Mouse (Mus musculus) MEL (cell line): ENCODE results near the gene Prcd. TPM values are rescaled to one million over a fixed set of nuclear protein-coding genes. Genes with fewer than 3 reads are reported as not detected.

ENCODE experiments used
- DNase-seq: peaks from one replicate; pipeline ENCODE4 v3.0.0; 2011; ENCODE audit warnings: low read depth, low spot score
- H3K27ac ChIP-seq: 2 replicates; pipeline ENCODE4 v1.5.1; 2012; ENCODE audit warnings: low read depth, mild to moderate bottlenecking, control low read depth, low read length, moderate library complexity; ENCODE audit not compliant: control insufficient read depth
- H3K27me3 ChIP-seq, 2 experiments: fragments of 150-350 bp in 1 of 2; sonication (generic) in 1 of 2; 2 replicates each; pipeline ENCODE4 v1.6.1; 2012; ENCODE audit warnings: low read length in 2 of 2, mild to moderate bottlenecking in 2 of 2, improper control_type of control experiment in 1 of 2, moderate library complexity in 1 of 2; ENCODE audit not compliant: insufficient read depth in 2 of 2, control insufficient read depth in 1 of 2
- H3K36me3 ChIP-seq, 2 experiments: 2 replicates each; pipeline ENCODE4 v1.6.1; 2012 to 2014; ENCODE audit warnings: low read length in 2 of 2, improper control_type of control experiment in 1 of 2, inconsistent platforms in 1 of 2, mild to moderate bottlenecking in 1 of 2; ENCODE audit not compliant: insufficient read depth in 2 of 2, control insufficient read depth in 1 of 2
- H3K4me1 ChIP-seq, 2 experiments: fragments of 150-350 bp in 1 of 2; sonication (generic) in 1 of 2; 2 replicates each; pipeline ENCODE4 v1.6.1; 2012; ENCODE audit warnings: low read length in 2 of 2, improper control_type of control experiment in 1 of 2, mild to moderate bottlenecking in 1 of 2; ENCODE audit not compliant: insufficient read depth in 2 of 2, control insufficient read depth in 1 of 2
- H3K4me3 ChIP-seq, 2 experiments: fragments of 150-350 bp in 1 of 2; sonication (generic) in 1 of 2; 2 replicates each; pipeline ENCODE4 v1.5.1; 2012; ENCODE audit warnings: low read depth in 2 of 2, low read length in 2 of 2, mild to moderate bottlenecking in 2 of 2, moderate library complexity in 2 of 2, control low read depth in 1 of 2, improper control_type of control experiment in 1 of 2; ENCODE audit not compliant: control insufficient read depth in 1 of 2, insufficient read depth in 1 of 2
- H3K79me2 ChIP-seq: 2 replicates; pipeline ENCODE4 v1.6.1; 2012; ENCODE audit warnings: mild to moderate bottlenecking, low read length, moderate library complexity; ENCODE audit not compliant: control insufficient read depth, poor library complexity, insufficient read depth
- H3K9ac ChIP-seq: 2 replicates; pipeline ENCODE4 v1.6.1; 2012; ENCODE audit warnings: low read depth, mild to moderate bottlenecking, control low read depth, low read length, moderate library complexity; ENCODE audit not compliant: control insufficient read depth, poor library complexity, severe bottlenecking
- H3K9me3 ChIP-seq: fragments of 150-350 bp; sonication (generic); replicated peaks from 2 replicates; pipeline ENCODE4 v1.6.1; 2012; ENCODE audit warnings: mild to moderate bottlenecking, low read length, improper control_type of control experiment, moderate library complexity; ENCODE audit not compliant: insufficient read depth
- CHD1 ChIP-seq: IDR thresholded peaks from 2 replicates; pipeline ENCODE4 v1.6.1; 2012; ENCODE audit warnings: low read depth, mild to moderate bottlenecking, inconsistent platforms, low read length, improper control_type of control experiment
- CTCF ChIP-seq, 3 experiments: IDR thresholded peaks in 2 of 3; conservative IDR thresholded peaks in 1 of 3; 2 replicates each; pipeline ENCODE4 v1.5.1; 2011 to 2012; ENCODE audit warnings: low read length in 3 of 3, low read depth in 2 of 3, mild to moderate bottlenecking in 2 of 3, improper control_type of control experiment in 1 of 3, inconsistent platforms in 1 of 3, mixed read lengths in 1 of 3, moderate library complexity in 1 of 3; ENCODE audit not compliant: control insufficient read depth in 1 of 3, insufficient read depth in 1 of 3, poor library complexity in 1 of 3, severe bottlenecking in 1 of 3
- ETS1 ChIP-seq: IDR thresholded peaks from 2 replicates; pipeline ENCODE4 v1.6.1; 2012; ENCODE audit warnings: low read depth, mild to moderate bottlenecking, inconsistent platforms, low read length, improper control_type of control experiment, moderate library complexity
- GABPA ChIP-seq: IDR thresholded peaks from 2 replicates; pipeline ENCODE4 v1.6.1; 2012; ENCODE audit warnings: low read depth, mild to moderate bottlenecking, inconsistent platforms, low read length, improper control_type of control experiment, moderate library complexity
- GATA1 ChIP-seq: IDR thresholded peaks from 2 replicates; pipeline ENCODE4 v1.6.1; 2011; ENCODE audit warnings: low read depth, low read length, improper control_type of control experiment
- MEF2A ChIP-seq: IDR thresholded peaks from 2 replicates; pipeline ENCODE4 v1.6.1; 2014; ENCODE audit warnings: low read depth, mild to moderate bottlenecking, inconsistent platforms, low read length, improper control_type of control experiment; ENCODE audit not compliant: poor library complexity, insufficient replicate concordance, severe bottlenecking; ENCODE audit errors: extremely low read depth
- MXI1 ChIP-seq: IDR thresholded peaks from 2 replicates; pipeline ENCODE4 v1.6.1; 2011; ENCODE audit warnings: mild to moderate bottlenecking, low read depth, low read length, improper control_type of control experiment
- NRF1 ChIP-seq: IDR thresholded peaks from 2 replicates; pipeline ENCODE4 v1.6.1; 2014; ENCODE audit warnings: low read depth, mild to moderate bottlenecking, inconsistent platforms, low read length, improper control_type of control experiment, moderate library complexity; ENCODE audit not compliant: poor library complexity, insufficient read depth, severe bottlenecking
- POLR2A ChIP-seq, 2 experiments: IDR thresholded peaks; 2 replicates each; pipeline ENCODE4 v1.6.1; 2011 to 2012; ENCODE audit warnings: low read length in 2 of 2, mild to moderate bottlenecking in 2 of 2, control low read depth in 1 of 2, improper control_type of control experiment in 1 of 2, low read depth in 1 of 2, moderate library complexity in 1 of 2; ENCODE audit not compliant: control insufficient read depth in 1 of 2, insufficient read depth in 1 of 2, poor library complexity in 1 of 2
- POLR2AphosphoS2 ChIP-seq: IDR thresholded peaks from 2 replicates; pipeline ENCODE4 v1.6.1; 2011; ENCODE audit warnings: low read length, improper control_type of control experiment
- RCOR1 ChIP-seq: IDR thresholded peaks from 2 replicates; pipeline ENCODE4 v1.6.1; 2012; ENCODE audit warnings: low read depth, mild to moderate bottlenecking, inconsistent platforms, low read length, improper control_type of control experiment
- SIN3A ChIP-seq: IDR thresholded peaks from 2 replicates; pipeline ENCODE4 v1.6.1; 2012; ENCODE audit warnings: low read length, improper control_type of control experiment, inconsistent platforms
- TAL1 ChIP-seq: IDR thresholded peaks from 2 replicates; pipeline ENCODE4 v1.6.1; 2012; ENCODE audit warnings: mild to moderate bottlenecking, inconsistent platforms, low read length, moderate library complexity, mixed read lengths
- USF1 ChIP-seq: IDR thresholded peaks from 2 replicates; pipeline ENCODE4 v1.6.1; 2014; ENCODE audit warnings: low read depth, mild to moderate bottlenecking, inconsistent platforms, low read length, improper control_type of control experiment, moderate library complexity
- ZKSCAN1 ChIP-seq: IDR thresholded peaks from 2 replicates; pipeline ENCODE4 v1.6.1; 2012; ENCODE audit warnings: low read depth, mild to moderate bottlenecking, inconsistent platforms, low read length, improper control_type of control experiment, moderate library complexity
- polyA plus RNA-seq, 2 experiments: library from polyadenylated mRNA; stranded (reverse) in 1 of 2; unstranded in 1 of 2; fragments of >175 nt in 1 of 2; fragments of >200 nt in 1 of 2; gene quantifications; 2 replicates each; pipeline versions ENCODE4 v1.2.1 to v1.2.4; 2012; ENCODE audit warnings: low replicate concordance in 2 of 2, low read depth in 1 of 2; ENCODE audit not compliant: insufficient read length in 2 of 2, insufficient read depth in 1 of 2, missing spikeins in 1 of 2
- total RNA-seq: library from RNA; depleted of rRNA; stranded (reverse); fragments of 300-350 nt; gene quantifications from 2 replicates; pipeline ENCODE4 v1.2.3, GENCODE M21; 2012

Prcd gene
- total and polyA plus RNA-seq, 3 experiments, result 44.4 to 72.2 TPM; not detected in 1

DNA sequence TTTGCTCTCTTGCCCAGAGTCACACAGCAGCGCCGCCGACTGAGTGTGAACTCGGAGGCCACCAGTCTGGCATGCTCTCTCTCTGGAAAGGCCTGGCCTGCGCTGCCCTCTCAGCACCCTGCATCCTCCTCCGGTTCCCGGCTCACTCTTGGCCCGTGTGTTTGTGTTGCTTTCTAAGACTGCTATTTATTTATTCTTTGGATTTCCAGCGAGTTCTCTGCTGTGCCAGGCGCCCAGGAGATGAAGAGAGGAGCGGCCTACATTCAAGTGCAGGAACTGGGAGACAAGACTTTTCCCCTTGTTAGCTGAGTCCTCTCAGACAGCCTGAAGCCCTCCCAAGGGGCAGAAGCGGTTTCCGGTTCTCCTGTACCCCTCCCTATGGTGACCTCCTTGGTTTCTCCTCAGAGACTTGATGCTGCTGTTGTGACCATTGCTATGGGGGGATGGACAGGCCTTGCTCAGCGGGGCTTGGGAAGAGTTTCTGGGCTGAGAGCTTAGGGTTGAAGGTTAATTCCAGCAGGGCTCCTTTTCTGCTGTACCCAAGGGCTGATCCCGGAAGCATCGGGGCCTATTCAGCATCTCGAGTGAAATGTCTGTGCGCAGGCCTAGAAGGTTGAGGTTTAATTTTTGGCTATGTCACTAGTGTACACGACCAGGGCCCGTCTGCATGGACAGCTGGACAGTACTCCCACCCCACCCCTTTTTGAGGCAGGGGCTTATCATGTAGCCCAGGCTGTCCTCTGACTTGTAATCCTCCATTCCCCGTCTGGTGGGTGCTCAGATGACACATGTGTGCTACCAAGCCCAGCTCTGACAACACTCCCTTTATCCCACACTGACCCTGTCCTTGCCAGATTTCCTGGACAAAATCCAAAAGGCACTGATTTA, 8.9 kb upstream of the Prcd start:
- no peak for DNase-seq
- H3K9ac ChIP-seq, result no peak overlapping the region
- TF ChIP-seq ZKSCAN1, result no peak
- no peak for TF ChIP-seq RCOR1
- TF ChIP-seq CHD1, result no peak
- no peak for TF ChIP-seq GABPA
- no peak for TF ChIP-seq TAL1
- TF ChIP-seq POLR2A (IDR thresholded peaks at IDR 0.05; ENCODE audit: control insufficient read depth in 1 of 2, insufficient read depth in 1 of 2, low read depth in 1 of 2, low read length in 2 of 2, poor library complexity in 1 of 2), result no peak
- no peak for TF ChIP-seq MXI1
- no peak for TF ChIP-seq GATA1
- TF ChIP-seq MEF2A, result no peak
- TF ChIP-seq USF1, result no peak
- TF ChIP-seq ETS1, result no peak
- no peak for TF ChIP-seq CTCF (IDR thresholded peaks at IDR 0.05 in 2 of 3, conservative IDR thresholded peaks at IDR 0.05 in 1 of 3; ENCODE audit: control insufficient read depth in 1 of 3, insufficient read depth in 1 of 3, low read depth in 2 of 3, low read length in 3 of 3, poor library complexity in 1 of 3, severe bottlenecking in 1 of 3)
- TF ChIP-seq, all 39 proteins: peak for 0
- no peaks in the 10 kb centered on the region for H3K79me2 ChIP-seq
- no peak overlapping the region for H3K27ac ChIP-seq
- H3K9me3 ChIP-seq, result no peaks in the 10 kb centered on the region
- H3K36me3 ChIP-seq, result peaks cover 0 to 12% of the 10 kb centered on the region in 2 experiments; a peak in 2 of 4 replicates
- no peak overlapping the region for H3K4me3 ChIP-seq
- H3K4me1 ChIP-seq, result peaks cover 0 to 9% of the 10 kb centered on the region in 2 experiments; a peak in 3 of 4 replicates
- H3K27me3 ChIP-seq, result no peaks in the 10 kb centered on the region

GRCm38 (mm10) chr11:116645446-116646110, 7.8 kb upstream of the Prcd start:
- Histone ChIP-seq H3K9me3 (no peaks in the 10 kb centered on the region), H3K27ac (no peak overlapping the region), H3K4me1 (peaks cover 0 to 9% of the 10 kb centered on the region in 2 experiments; a peak in 3 of 4 replicates), H3K9ac (no peak overlapping the region), H3K79me2 (no peaks in the 10 kb centered on the region), H3K4me3 (no peak overlapping the region), H3K36me3 (peaks cover 0 to 12% of the 10 kb centered on the region in 2 experiments; a peak in 2 of 4 replicates), H3K27me3 (no peaks in the 10 kb centered on the region)
- TF ChIP-seq NRF1 (no peak), SIN3A (no peak), POLR2AphosphoS2 (no peak), GATA1 (no peak)
- no peak for DNase-seq
